Mouse (Mus musculus) adrenal gland, postnatal 10 days (tissue): ENCODE data around the gene Ppp2r3c. TPM values are rescaled to one million over a fixed set of nuclear protein-coding genes. Genes with fewer than 3 reads are reported as not detected.
"Not testable (repeated sequence)": the region's sequence is repeated elsewhere in the genome, so short reads cannot be mapped to it uniquely, and the experiment has no call there.

Source experiments
- DNase-seq: peaks from one replicate; pipeline ENCODE4 v3.0.0; 2021; ENCODE audit warnings: mixed read lengths
- total RNA-seq, 2 experiments: library from RNA; stranded (reverse); gene quantifications; 2 replicates each; pipeline ENCODE4 v1.2.3; 2021

The Ppp2r3c gene
- total RNA-seq, 2 experiments from 2014 or later = 11.7 to 11.8 TPM

DNA sequence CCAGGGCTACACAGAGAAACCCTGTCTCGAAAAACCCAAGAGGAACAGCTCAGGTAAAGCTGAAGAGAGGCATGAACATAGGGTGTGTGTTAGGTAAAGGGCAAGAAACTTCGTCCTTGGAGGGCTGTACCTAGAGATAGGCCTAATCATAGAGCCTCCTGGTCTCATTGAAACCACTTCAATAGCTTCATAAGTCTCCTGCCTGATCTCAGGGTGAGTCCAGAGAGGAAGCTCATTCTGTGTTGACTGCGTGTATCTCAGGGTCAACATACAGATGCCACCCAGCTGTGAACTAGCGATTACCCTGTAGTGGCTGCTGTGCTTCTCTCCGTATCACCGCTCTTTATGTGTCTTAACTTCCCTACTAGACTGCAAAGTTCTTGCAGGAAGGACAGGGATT, 25.2 kb downstream of the Ppp2r3c start:
- DNase-seq = not testable (repeated sequence)

DNA sequence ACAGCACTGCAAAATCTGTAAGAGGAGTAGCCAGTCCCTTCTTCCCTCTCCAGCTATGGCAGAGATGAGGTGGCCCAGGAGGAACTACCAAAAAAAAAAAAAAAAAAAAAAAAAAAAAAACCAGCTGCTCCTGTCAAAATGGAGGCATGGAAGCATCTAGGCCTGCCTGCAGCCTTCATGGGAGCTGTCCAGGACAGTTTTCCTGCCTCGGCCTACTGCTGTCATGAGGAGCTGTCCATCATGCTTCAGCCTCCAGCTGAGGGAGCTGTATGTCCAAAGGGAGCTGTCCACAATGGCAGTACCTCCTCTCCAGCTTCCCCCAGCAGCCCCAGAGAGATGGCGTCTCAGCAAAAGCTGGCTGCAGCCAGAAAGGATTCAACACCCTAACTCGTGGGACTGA, 30.6 kb downstream of the Ppp2r3c start:
- DNase-seq = no peak

DNA sequence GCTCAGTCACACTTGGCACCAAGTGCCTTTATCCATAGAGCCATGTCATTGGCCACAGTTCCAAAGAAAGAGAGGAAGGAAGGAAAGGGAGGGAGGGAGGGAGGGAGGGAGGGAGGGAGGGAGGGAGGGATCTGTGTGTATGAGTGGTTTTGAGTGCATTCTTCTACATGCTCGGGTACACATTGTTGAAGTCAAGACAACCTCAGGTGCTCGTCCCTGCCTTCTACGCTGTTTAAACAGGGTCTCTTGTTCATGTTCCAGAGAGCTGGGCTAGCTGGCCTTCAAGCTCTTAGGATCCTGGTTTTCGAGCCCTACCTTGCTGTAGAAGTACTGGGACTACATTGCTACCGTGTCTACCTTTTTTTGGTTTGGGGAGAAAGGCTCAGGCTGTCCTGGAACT, 39.4 kb downstream of the Ppp2r3c start:
- DNase-seq = not testable (repeated sequence)

DNA sequence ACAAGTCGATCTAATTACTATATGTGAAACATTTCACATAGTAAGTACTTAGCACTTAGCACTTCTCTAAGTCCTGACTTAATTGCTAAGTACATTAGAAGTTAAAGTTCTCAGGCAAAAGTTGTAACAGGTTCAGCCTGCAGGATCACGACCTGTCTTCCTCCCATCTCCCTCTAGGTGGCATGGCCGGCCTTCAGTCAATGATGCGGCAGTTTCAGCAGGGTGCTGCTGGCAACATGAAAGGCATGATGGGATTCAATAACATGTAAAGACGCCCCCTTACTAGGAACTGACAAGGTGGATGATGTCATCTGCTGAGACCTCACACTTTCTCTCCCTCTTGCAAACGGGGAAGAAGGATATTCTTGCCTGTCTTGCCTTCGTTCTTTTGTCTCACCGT, 40.8 kb downstream of the Ppp2r3c start:
- DNase-seq = not testable (repeated sequence)

DNA sequence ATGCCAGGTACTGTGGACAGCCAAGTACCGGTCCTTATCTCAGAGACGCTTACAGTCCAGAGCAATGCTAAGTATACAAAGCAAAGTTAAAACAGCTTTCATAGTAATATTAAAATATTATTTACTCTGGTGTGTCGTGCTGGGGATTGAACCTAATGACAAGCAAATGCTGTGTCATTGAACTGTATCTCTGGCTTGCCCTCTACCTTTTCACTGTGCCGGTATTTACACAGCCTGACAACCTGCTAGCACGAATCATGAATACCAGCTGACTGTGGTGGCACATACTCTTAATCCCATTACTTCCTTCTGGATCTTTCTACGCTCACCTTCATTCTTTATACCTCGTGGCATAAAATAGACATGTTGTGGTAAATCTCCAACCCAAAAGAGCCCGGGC, 60.6 kb downstream of the Ppp2r3c start:
- DNase-seq = not testable (repeated sequence)

DNA sequence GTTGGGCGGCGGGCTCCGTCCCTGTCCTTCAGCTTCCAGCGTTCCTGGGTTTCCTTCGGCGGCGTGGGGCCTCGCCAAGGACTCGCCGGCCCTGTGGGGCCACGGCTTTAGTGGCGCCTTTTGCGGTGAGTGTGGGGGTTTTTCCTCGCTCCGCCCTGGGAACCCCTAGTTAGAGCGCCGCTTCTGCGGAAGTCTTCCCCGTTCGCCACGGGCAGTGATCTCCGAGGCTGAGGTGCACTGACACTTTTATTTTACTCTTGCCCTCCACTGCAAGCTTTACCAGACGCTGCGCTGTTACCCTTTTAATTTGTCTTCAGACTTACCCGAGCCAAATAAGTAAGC, 72.3 kb downstream of the Ppp2r3c start:
- not testable (repeated sequence) for DNase-seq

DNA sequence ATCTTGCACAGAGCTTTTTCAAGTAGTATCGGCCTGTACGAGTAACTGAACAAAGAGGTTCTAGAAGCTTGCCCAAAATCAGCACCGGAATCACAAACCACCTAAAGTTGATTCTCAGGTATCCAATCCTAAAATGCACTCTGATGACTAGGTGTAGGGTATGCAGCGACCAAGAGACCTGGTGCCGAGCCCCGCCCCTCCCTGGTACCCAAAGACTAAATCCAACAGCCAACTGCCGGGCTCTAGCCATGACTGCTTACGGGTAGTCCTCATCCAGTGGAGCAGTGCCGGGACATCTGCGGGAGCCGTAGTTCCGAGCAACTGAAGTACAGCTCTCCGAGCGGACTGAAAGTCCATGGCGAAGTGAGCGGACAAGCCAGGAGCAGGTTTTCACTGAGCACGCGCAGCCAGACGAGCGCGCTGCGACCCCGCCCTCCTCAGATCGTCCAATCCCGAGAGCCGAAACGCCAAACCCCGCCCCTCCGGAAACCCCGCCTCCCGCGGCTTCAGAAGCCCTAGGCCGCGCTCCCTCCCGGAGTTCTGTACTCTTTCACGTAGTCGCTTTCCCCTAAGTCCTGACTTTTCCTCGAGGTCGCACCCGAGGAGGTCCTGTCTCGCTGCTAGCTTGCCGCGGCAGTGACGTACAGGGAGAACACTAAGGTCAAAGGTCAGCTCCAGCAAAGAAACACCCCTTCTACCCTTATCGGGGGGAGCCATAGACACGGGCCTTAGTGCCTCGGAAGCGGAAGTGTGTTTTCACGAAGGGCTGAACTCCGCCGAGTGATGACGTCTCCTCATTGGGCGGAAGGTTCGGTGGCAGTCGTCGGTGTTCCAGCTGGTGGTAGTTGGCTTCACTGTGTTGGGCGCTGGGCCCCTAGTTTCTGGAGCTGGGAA, 72.9 kb downstream of the Ppp2r3c start, which contains the start of gene Srp54c:
Gene Srp54c (plus strand): TSS at position 543 of the 894 bp plus-strand sequence.
- not testable (repeated sequence) for DNase-seq

Other genes with a start within 250 kb of the Ppp2r3c start
- gene 2700097O09Rik, start 222.9 kb downstream of the Ppp2r3c start, total RNA-seq = 10 to 100 TPM in 1 of 2 experiments, 1 to 10 TPM in 1; 8.9 to 11.3 TPM
- 100 to 1,000 TPM; 110 to 121 TPM for gene Srp54a, start 222.7 kb downstream of the Ppp2r3c start, total RNA-seq
- gene Fam177a, start 178.5 kb downstream of the Ppp2r3c start, total RNA-seq = 10 to 100 TPM in 1 of 2 experiments, 1 to 10 TPM in 1; 5.1 to 12.8 TPM
- 10 to 100 TPM; 61.5 to 78.7 TPM for gene Srp54b, start 147.9 kb downstream of the Ppp2r3c start, total RNA-seq
- 1 to 10 TPM in 1 of 2 experiments, not detected in 1; 7.9 TPM for gene 1700047I17Rik2, start 103.4 kb downstream of the Ppp2r3c start, total RNA-seq
- 10 to 100 TPM; 33.4 to 40.0 TPM for gene Srp54c, start 72.8 kb downstream of the Ppp2r3c start, total RNA-seq
- 10 to 100 TPM; 15.5 to 16.8 TPM for gene 1110008L16Rik, start 3.4 kb downstream of the Ppp2r3c start, total RNA-seq
- gene Psma6, start 81.2 kb upstream of the Ppp2r3c start, total RNA-seq = 100 to 1,000 TPM; 236 to 251 TPM
- gene Nfkbia, start 189.6 kb upstream of the Ppp2r3c start, total RNA-seq = 10 to 100 TPM; 83.4 to 91.1 TPM